Mouse (Mus musculus) embryo, embryonic 9.5 days (tissue): ENCODE data around the gene Krt36.

Source experiments
- DNase-seq: peaks from one replicate; pipeline ENCODE4 v3.0.0-alpha.2; 2017; ENCODE audit errors: extremely low spot score

Gene Krt36

GRCm38 (mm10) chr11:100105576-100106122 lies at the start of gene Krt36:
Gene Krt36, minus strand, starts transcription at chr11:100105626.
- DNase-seq: no peak

- no peak for DNase-seq
These were observed 43.3 kb upstream of the Krt36 start, which contains the start of gene Krt19 for GRCm38 (mm10) chr11:100148615-100149330. Gene Krt19, minus strand, starts transcription at chr11:100148665.

- DNase-seq: no peak
These were observed 42.3 kb upstream of the Krt36 start for GRCm38 (mm10) chr11:100147566-100148353.

- no peak for DNase-seq
These were observed 40.6 kb upstream of the Krt36 start for GRCm38 (mm10) chr11:100145858-100146560.

GRCm38 (mm10) chr11:100145104-100145503 lies 39.7 kb upstream of the Krt36 start:
- no peak for DNase-seq

GRCm38 (mm10) chr11:100140966-100141365 lies 35.5 kb upstream of the Krt36 start:
- no peak for DNase-seq

- no peak for DNase-seq
These were observed 34.0 kb upstream of the Krt36 start for GRCm38 (mm10) chr11:100139391-100139790.

GRCm38 (mm10) chr11:100138809-100139208 lies 33.4 kb upstream of the Krt36 start:
- DNase-seq: no peak

- no peak for DNase-seq
These were observed 32.3 kb upstream of the Krt36 start for GRCm38 (mm10) chr11:100137693-100138092.

GRCm38 (mm10) chr11:100136559-100136958 lies 31.1 kb upstream of the Krt36 start:
- no peak for DNase-seq

GRCm38 (mm10) chr11:100135731-100136130 lies 30.3 kb upstream of the Krt36 start, which contains the start of gene Krt15:
Gene Krt15, minus strand, starts transcription at chr11:100135928.
- DNase-seq: no peak

- DNase-seq: no peak
These were observed 19.5 kb upstream of the Krt36 start for GRCm38 (mm10) chr11:100124901-100125300.

- no peak for DNase-seq
These were observed 16.0 kb upstream of the Krt36 start, which contains the start of gene Krt13 for GRCm38 (mm10) chr11:100121466-100121865. Gene Krt13, minus strand, starts transcription at chr11:100121566.

GRCm38 (mm10) chr11:100120331-100120730 lies 14.9 kb upstream of the Krt36 start:
- no peak for DNase-seq

- no peak for DNase-seq
These were observed 8.3 kb upstream of the Krt36 start for GRCm38 (mm10) chr11:100113742-100114029.

- no peak for DNase-seq
These were observed 7.7 kb upstream of the Krt36 start for GRCm38 (mm10) chr11:100112935-100113741.

- DNase-seq: no peak
These were observed 2.6 kb downstream of the Krt36 start for GRCm38 (mm10) chr11:100102693-100103429.

- no peak for DNase-seq
These were observed 5.0 kb downstream of the Krt36 start for GRCm38 (mm10) chr11:100100391-100100790.

- DNase-seq: no peak
These were observed 7.6 kb downstream of the Krt36 start for GRCm38 (mm10) chr11:100097819-100098218.

GRCm38 (mm10) chr11:100096141-100096540 lies 9.3 kb downstream of the Krt36 start, which contains the start of gene Krt35:
Gene Krt35, minus strand, starts transcription at chr11:100096241.
- DNase-seq: no peak
